Mouse (Mus musculus) lung, postnatal 0 days (tissue): ENCODE measurements around the gene Sash1. TPM values are rescaled to one million over a fixed set of nuclear protein-coding genes. Genes with fewer than 3 reads are reported as not detected.

ENCODE experiments used
- ATAC-seq: fragments of 200-750 bp; cut with Nextera tagmentation; 2 replicates; pipeline ENCODE4 v1.8.0; 2017; ENCODE audit warnings: moderate library complexity
- DNase-seq: peaks from one replicate; pipeline ENCODE4 v3.0.0-alpha.2; 2016; ENCODE audit warnings: low spot score
- H3K27ac ChIP-seq: fragments of 300-500 bp; sonication (generic); 2 replicates; pipeline ENCODE4 v1.5.1; 2014; ENCODE audit warnings: antibody characterized with exemption, mild to moderate bottlenecking, low read length, mixed read lengths
- H3K27me3 ChIP-seq: fragments of 300-500 bp; sonication (generic); replicated peaks from 2 replicates; pipeline ENCODE4 v1.6.1; 2014; ENCODE audit warnings: low read length, mixed read lengths; ENCODE audit not compliant: insufficient read depth
- H3K36me3 ChIP-seq: fragments of 300-500 bp; sonication (generic); 2 replicates; pipeline ENCODE4 v1.6.1; 2014; ENCODE audit warnings: low read length, mixed read lengths; ENCODE audit not compliant: insufficient read depth
- H3K4me1 ChIP-seq: fragments of 300-500 bp; sonication (generic); 2 replicates; pipeline ENCODE4 v1.6.1; 2014; ENCODE audit warnings: antibody characterized with exemption, low read depth, low read length, mixed read lengths; ENCODE audit not compliant: insufficient read depth
- H3K4me2 ChIP-seq: fragments of 300-500 bp; sonication (generic); replicated peaks from 2 replicates; pipeline ENCODE4 v1.6.1; 2014; ENCODE audit warnings: low read depth, mild to moderate bottlenecking, low read length, moderate library complexity, mixed read lengths
- H3K4me3 ChIP-seq: fragments of 300-500 bp; sonication (generic); 2 replicates; pipeline ENCODE4 v1.5.1; 2014; ENCODE audit warnings: low read depth, low read length
- H3K9ac ChIP-seq: fragments of 300-500 bp; sonication (generic); replicated peaks from 2 replicates; pipeline ENCODE4 v1.6.1; 2014; ENCODE audit warnings: low read depth, mild to moderate bottlenecking
- H3K9me3 ChIP-seq: fragments of 300-500 bp; sonication (generic); 2 replicates; pipeline ENCODE4 v1.6.1; 2016; ENCODE audit warnings: low read length, mixed read lengths
- CTCF ChIP-seq: IDR thresholded peaks from 2 replicates; pipeline ENCODE4 v1.5.1; 2016; ENCODE audit warnings: antibody characterized with exemption, mild to moderate bottlenecking
- EP300 ChIP-seq: IDR thresholded peaks from 2 replicates; pipeline ENCODE4 v1.6.1; 2016; ENCODE audit warnings: antibody characterized with exemption, mild to moderate bottlenecking, control low read depth
- WGBS: fragments of 180-500 bp; shearing (Covaris S2); extraction: QIAGEN DNeasy Blood & Tissue Kit; methylation state at CpG from one replicate; pipeline ENCODE4 v1.1.7; 2014; 5-methylcytosine and 5-hydroxymethylcytosine counted together
- polyA plus RNA-seq: library from polyadenylated mRNA; unstranded; fragments of >200 nt; fragmentation: Nextera tagmentation; extraction: Ambion mirVana; gene quantifications from 2 replicates; pipeline ENCODE4 v1.2.1, GENCODE M21; 2015

Sash1 gene
- polyA plus RNA-seq, 1 experiment from 2014 or later: 10.1 TPM

DNA sequence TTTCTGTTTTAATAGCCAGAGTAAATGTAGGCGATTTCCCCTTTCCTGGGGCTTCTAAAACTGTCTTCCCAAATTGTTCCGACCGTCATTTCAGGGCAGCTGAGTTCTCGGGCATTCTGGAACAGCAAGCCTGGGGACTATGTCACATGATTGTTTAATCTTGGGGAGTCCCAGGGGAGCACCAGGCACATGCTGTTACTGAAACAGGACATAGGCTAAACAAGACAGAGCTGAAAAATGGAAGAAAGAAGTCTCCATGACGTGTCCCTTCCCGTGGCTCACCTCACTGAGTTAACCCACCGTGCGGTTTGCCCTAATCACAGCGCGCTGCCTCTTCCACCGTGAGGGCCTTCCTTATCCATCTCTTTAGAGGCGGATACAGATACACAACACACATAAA is 123.1 kb downstream of the Sash1 start:
- Histone ChIP-seq H3K9me3 (no peaks in the 10 kb centered on the region), H3K36me3 (no peaks in the 10 kb centered on the region), H3K9ac (no peak overlapping the region), H3K27me3 (no peaks in the 10 kb centered on the region), H3K4me3 (no peak overlapping the region), H3K27ac (0 out of 2 replicates have a peak overlapping the region, but pooled peaks have one; percentile 64), H3K4me1 (no peaks in the 10 kb centered on the region), H3K4me2 (peak overlapping the region; percentile 30; the same call in 1 of the 2 replicates)
- DNase-seq (no peak), ATAC-seq (no peak)
- 49% methylated on average over 12 of the region's 12 CpGs for WGBS
- TF ChIP-seq CTCF (no peak), EP300 (no peak)

DNA sequence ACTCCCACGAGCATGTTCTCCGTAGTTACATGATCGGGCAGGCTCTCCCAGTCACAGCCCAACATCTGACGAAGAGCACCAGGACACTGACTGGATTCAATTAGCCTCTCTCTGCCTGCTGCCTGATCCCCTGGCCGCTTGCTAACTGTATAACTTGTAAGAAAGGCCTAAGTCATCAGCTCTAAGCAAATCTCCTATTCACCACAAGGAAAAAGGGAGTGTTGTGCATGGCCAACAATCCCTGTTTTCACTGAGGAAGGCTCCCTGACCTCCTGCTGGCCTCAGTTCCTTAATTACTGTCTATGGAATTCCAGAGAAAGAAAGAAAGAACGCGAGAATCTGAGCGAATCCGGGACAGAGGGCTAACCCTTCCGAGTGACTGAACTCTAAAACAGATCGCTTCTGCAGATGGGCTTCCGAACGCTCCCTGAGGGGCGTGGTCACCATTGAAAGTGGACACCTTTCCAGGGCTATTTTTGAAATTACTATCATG is 123.6 kb downstream of the Sash1 start:
- 38% methylated on average over 14 of the region's 14 CpGs for WGBS
- peak overlapping the region; percentile 28 for H3K4me3 ChIP-seq
- H3K9ac ChIP-seq: 0 out of 2 replicates have a peak overlapping the region, but pooled peaks have one; percentile 19
- ATAC-seq (peak; percentile 24; the same call in 1 of the 2 replicates), DNase-seq (peak; percentile 60)
- H3K27me3 ChIP-seq: no peaks in the 10 kb centered on the region
- peak overlapping the region; percentile 64 for H3K27ac ChIP-seq
- TF ChIP-seq EP300 (no peak), CTCF (no peak)
- no peaks in the 10 kb centered on the region for H3K9me3 ChIP-seq
- H3K36me3 ChIP-seq: no peaks in the 10 kb centered on the region
- no peaks in the 10 kb centered on the region for H3K4me1 ChIP-seq
- H3K4me2 ChIP-seq: peak overlapping the region; percentile 30

DNA sequence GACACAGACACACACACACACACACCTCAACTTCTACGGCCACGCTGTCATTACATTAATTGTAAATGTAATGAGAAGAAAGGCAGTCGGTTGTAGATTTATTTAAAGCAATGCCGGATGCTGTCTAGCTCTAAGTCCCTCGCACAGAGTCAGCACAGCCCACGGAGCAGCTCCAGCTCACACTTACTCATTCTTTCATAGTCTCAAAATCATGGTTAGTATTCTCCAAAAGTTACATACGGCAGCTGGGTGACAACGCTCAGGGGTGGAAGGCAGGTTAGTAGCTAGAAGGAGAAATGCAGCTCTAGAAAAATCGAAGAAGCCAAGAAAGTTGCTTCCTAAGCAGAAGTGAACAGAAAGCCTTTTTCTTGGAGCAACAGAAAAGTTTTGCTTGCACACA is 124.2 kb downstream of the Sash1 start:
- H3K36me3 ChIP-seq: no peaks in the 10 kb centered on the region
- no peak for TF ChIP-seq EP300
- TF ChIP-seq CTCF: no peak
- WGBS: 61% methylated on average over 9 of the region's 9 CpGs
- peak overlapping the region; percentile 33 for H3K4me2 ChIP-seq
- peak overlapping the region; percentile 64 for H3K27ac ChIP-seq
- H3K4me3 ChIP-seq: peak overlapping the region; percentile 28
- no peak for ATAC-seq
- no peaks in the 10 kb centered on the region for H3K27me3 ChIP-seq
- no peak for DNase-seq
- no peaks in the 10 kb centered on the region for H3K9me3 ChIP-seq
- no peaks in the 10 kb centered on the region; the same call in 1 of the 2 replicates for H3K4me1 ChIP-seq
- H3K9ac ChIP-seq: no peak overlapping the region

DNA sequence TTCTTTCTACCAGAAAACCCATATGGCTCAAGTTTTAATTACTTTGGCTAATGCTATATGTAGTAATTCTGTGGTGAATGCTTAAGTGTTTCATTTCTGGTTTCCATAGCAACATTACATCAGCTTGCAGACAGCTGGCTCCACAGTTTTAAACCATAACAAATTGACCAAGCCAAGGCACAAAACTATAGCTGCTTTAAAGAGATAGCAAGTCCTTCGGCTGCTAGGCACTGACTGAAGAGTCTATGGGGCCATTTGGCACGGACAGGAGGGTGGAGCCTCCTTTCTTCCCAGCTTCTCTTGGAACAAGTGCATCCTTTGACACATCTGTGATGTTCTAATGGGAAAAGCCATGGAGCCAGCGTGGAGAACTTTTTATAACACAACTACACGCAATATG is 125.3 kb downstream of the Sash1 start:
- ATAC-seq (peak; percentile 60), DNase-seq (peak; percentile 91)
- no peak overlapping the region for H3K9ac ChIP-seq
- H3K27ac ChIP-seq: no peak overlapping the region
- H3K4me3 ChIP-seq: no peak overlapping the region
- H3K9me3 ChIP-seq: no peaks in the 10 kb centered on the region
- peak overlapping the region; percentile 33 for H3K4me2 ChIP-seq
- 27% methylated on average over 4 of the region's 4 CpGs for WGBS
- no peak for TF ChIP-seq EP300
- TF ChIP-seq CTCF: no peak
- H3K36me3 ChIP-seq: no peaks in the 10 kb centered on the region
- no peaks in the 10 kb centered on the region for H3K27me3 ChIP-seq
- H3K4me1 ChIP-seq: no peaks in the 10 kb centered on the region; the same call in 1 of the 2 replicates

DNA sequence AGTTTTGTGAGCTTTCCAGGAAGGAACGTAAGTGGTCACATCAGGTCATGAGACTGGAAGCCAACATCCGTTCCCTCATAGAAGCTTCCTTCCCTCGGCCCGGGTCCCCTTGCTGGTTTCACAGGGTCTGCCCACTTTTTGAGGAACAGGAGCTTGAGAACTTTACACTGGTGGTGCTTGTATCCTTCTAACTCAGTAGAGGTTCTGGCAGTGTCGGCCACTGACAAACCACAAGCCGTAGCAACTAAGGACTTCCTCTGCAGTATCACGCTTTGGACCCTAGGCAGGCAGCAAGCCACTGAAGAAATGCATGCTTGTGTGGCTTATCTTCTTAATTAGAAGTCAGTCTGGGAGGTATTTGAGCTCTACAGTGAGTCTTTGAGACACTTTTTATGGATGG is 126.6 kb downstream of the Sash1 start:
- Histone ChIP-seq H3K36me3 (no peaks in the 10 kb centered on the region), H3K4me3 (no peak overlapping the region), H3K4me2 (no peak overlapping the region), H3K9ac (no peak overlapping the region), H3K27me3 (no peaks in the 10 kb centered on the region), H3K27ac (no peak overlapping the region), H3K9me3 (no peaks in the 10 kb centered on the region), H3K4me1 (no peaks in the 10 kb centered on the region; the same call in 1 of the 2 replicates)
- no peak for ATAC-seq
- no peak for DNase-seq
- WGBS: 73% methylated on average over 7 of the region's 7 CpGs
- TF ChIP-seq EP300 (no peak), CTCF (no peak)

DNA sequence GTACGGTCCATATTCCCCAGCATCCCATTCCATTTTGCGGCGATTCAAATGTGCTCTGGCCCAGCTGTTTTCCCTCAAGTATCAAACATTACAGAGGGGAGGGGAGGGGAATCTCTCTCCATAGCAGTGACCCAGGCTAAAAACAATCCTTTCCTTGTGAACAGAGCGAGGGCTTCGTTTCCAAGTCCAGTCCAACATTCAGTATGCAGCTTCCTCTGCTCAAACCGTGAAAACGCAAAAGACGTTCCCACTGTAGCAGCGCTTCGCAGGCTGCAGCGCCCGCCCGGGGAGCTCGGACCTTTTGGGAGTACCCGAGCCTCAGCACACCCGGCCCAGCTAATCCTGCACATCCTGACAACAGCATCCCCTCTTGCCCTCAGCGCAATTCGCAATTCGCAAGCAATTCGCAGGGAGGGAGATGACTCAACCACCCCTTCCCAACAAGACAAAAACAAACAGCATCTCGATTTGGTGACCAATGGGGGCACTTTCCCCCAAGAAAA is 128.4 kb downstream of the Sash1 start:
- Histone ChIP-seq H3K27ac (peak overlapping the region; percentile 77), H3K9ac (no peak overlapping the region; the same call in 1 of the 2 replicates), H3K4me3 (no peak overlapping the region), H3K4me1 (no peaks in the 10 kb centered on the region; the same call in 1 of the 2 replicates), H3K27me3 (no peaks in the 10 kb centered on the region), H3K36me3 (no peaks in the 10 kb centered on the region), H3K9me3 (no peaks in the 10 kb centered on the region), H3K4me2 (peak overlapping the region; percentile 6; the same call in 1 of the 2 replicates)
- DNase-seq (peak; percentile 78), ATAC-seq (peak; percentile 57)
- no peak for TF ChIP-seq CTCF
- TF ChIP-seq EP300: no peak
- 37% methylated on average over 21 of the region's 21 CpGs for WGBS
